Mouse (Mus musculus) thymus, adult 2 months (tissue): ENCODE results near the gene Orc1. TPM values are rescaled to one million over a fixed set of nuclear protein-coding genes. Genes with fewer than 3 reads are reported as not detected.

ENCODE experiments used
- DNase-seq: peaks from one replicate; pipeline ENCODE4 v3.0.0; 2021
- H3K27ac ChIP-seq: fragments of 200-500 bp; 2 replicates; pipeline ENCODE4 v1.5.1; 2012; ENCODE audit warnings: low read length, control low read depth; ENCODE audit not compliant: control insufficient read depth, insufficient read depth
- H3K27me3 ChIP-seq: fragments of 200-500 bp; 2 replicates; pipeline ENCODE4 v1.6.1; 2012; ENCODE audit warnings: mild to moderate bottlenecking, low read length, moderate library complexity, mixed read lengths; ENCODE audit not compliant: control insufficient read depth, insufficient read depth
- H3K36me3 ChIP-seq: fragments of 200-500 bp; 2 replicates; pipeline ENCODE4 v1.6.1; 2012; ENCODE audit warnings: mild to moderate bottlenecking, low read length, moderate library complexity; ENCODE audit not compliant: control insufficient read depth, insufficient read depth
- H3K4me1 ChIP-seq: fragments of 200-500 bp; replicated peaks from 2 replicates; pipeline ENCODE4 v1.6.1; 2012; ENCODE audit warnings: low read length; ENCODE audit not compliant: control insufficient read depth, insufficient read depth
- H3K4me3 ChIP-seq: fragments of 200-500 bp; 2 replicates; pipeline ENCODE4 v1.5.1; 2012; ENCODE audit warnings: mild to moderate bottlenecking, low read length, control low read depth, moderate library complexity; ENCODE audit not compliant: control insufficient read depth, insufficient read depth
- CTCF ChIP-seq: fragments of 200-500 bp; IDR thresholded peaks from 2 replicates; pipeline ENCODE4 v1.5.1; 2012; ENCODE audit warnings: mild to moderate bottlenecking, control low read depth, low read length, moderate library complexity, borderline replicate concordance; ENCODE audit not compliant: control insufficient read depth, poor library complexity, insufficient read depth; ENCODE audit errors: extremely low read depth
- POLR2A ChIP-seq: fragments of 200-500 bp; IDR thresholded peaks from 2 replicates; pipeline ENCODE4 v1.6.1; 2012; ENCODE audit warnings: mild to moderate bottlenecking, low read length, control low read depth, moderate library complexity; ENCODE audit not compliant: control insufficient read depth, poor library complexity, insufficient read depth; ENCODE audit errors: extremely low read depth
- WGBS: fragments of 180-500 bp; shearing (Covaris S2); methylation state at CpG from one replicate; pipeline ENCODE4 v1.1.7; 2018; 5-methylcytosine and 5-hydroxymethylcytosine counted together
- polyA plus RNA-seq: library from polyadenylated mRNA; depleted of rRNA; stranded (reverse); fragments of >200 nt; gene quantifications from 2 replicates; pipeline ENCODE4 v1.2.3, GENCODE M21; 2012; rRNA removed

Orc1 gene
- polyA plus RNA-seq: 3.8 and 5.1 TPM in 2 replicates

GRCm38 (mm10) chr4:108578840-108579742, at the start of gene Orc1, which contains the start of gene Prpf38a:
TSS of gene Orc1 (plus strand) at chr4:108579423.
TSS of gene Prpf38a (minus strand) at chr4:108579336.
- Histone ChIP-seq H3K27me3 (no peaks in the 10 kb centered on the region), H3K27ac (peak within 1 kb of the TSS; percentile 62), H3K4me3 (peak within 1 kb of the TSS; percentile 58), H3K4me1 (peaks cover 10% of the 10 kb centered on the region), H3K36me3 (peaks cover 11% of the 10 kb centered on the region; the same call in 1 of the 2 replicates)
- WGBS: under 1% methylated on average over 64 of the region's 64 CpGs
- DNase-seq: peak; percentile 97
- TF ChIP-seq POLR2A (peak; percentile 60), CTCF (no peak)

- TF ChIP-seq POLR2A (no peak), CTCF (no peak)
- H3K4me3 ChIP-seq: no peak overlapping the region
- H3K4me1 ChIP-seq: no peaks in the 10 kb centered on the region
- DNase-seq: no peak
- no peaks in the 10 kb centered on the region for H3K27me3 ChIP-seq
- WGBS: 93% methylated on average over 2 of the region's 2 CpGs
- H3K27ac ChIP-seq: no peak overlapping the region
- peaks cover 22% of the 10 kb centered on the region for H3K36me3 ChIP-seq
Measured at GRCm38 (mm10) chr4:108539701-108540100, 39.5 kb upstream of the Orc1 start.

GRCm38 (mm10) chr4:108565026-108565425, 14.2 kb upstream of the Orc1 start:
- H3K4me1 ChIP-seq: no peaks in the 10 kb centered on the region
- TF ChIP-seq POLR2A (no peak), CTCF (no peak)
- H3K4me3 ChIP-seq: no peak overlapping the region
- WGBS: 93% methylated on average over 1 of the region's 1 CpGs
- no peak for DNase-seq
- peaks cover 80% of the 10 kb centered on the region for H3K36me3 ChIP-seq
- H3K27me3 ChIP-seq: no peaks in the 10 kb centered on the region
- no peak overlapping the region for H3K27ac ChIP-seq

GRCm38 (mm10) chr4:108572644-108573043, 6.6 kb upstream of the Orc1 start:
- Histone ChIP-seq H3K36me3 (peaks cover 52% of the 10 kb centered on the region), H3K27me3 (no peaks in the 10 kb centered on the region), H3K4me3 (no peak overlapping the region), H3K27ac (no peak overlapping the region), H3K4me1 (peaks cover under 1% of the 10 kb centered on the region)
- DNase-seq: no peak
- TF ChIP-seq POLR2A (no peak), CTCF (no peak)
- WGBS: 94% methylated on average over 3 of the region's 3 CpGs

- Histone ChIP-seq H3K4me1 (peaks cover 10% of the 10 kb centered on the region), H3K27ac (no peak overlapping the region), H3K27me3 (no peaks in the 10 kb centered on the region), H3K36me3 (peaks cover 6% of the 10 kb centered on the region; the same call in 1 of the 2 replicates), H3K4me3 (peak overlapping the region; percentile 58)
- 1% methylated on average over 16 of the region's 16 CpGs for WGBS
- TF ChIP-seq CTCF (no peak), POLR2A (no peak)
- no peak for DNase-seq
Measured at GRCm38 (mm10) chr4:108579743-108580411, 654 bp downstream of the Orc1 start.

- TF ChIP-seq CTCF: no peak
- H3K36me3 ChIP-seq: peaks cover 4% of the 10 kb centered on the region; the same call in 1 of the 2 replicates
- H3K27ac ChIP-seq: no peak overlapping the region
- H3K4me1 ChIP-seq: peaks cover 6% of the 10 kb centered on the region
- no peaks in the 10 kb centered on the region for H3K27me3 ChIP-seq
- DNase-seq: no peak
- no peak overlapping the region for H3K4me3 ChIP-seq
- 96% methylated on average over 2 of the region's 2 CpGs for WGBS
Measured at GRCm38 (mm10) chr4:108593376-108593775, 14.2 kb downstream of the Orc1 start.
